Mouse (Mus musculus): ENCODE data around the gene Fa2h. TPM values are rescaled to one million over a fixed set of nuclear protein-coding genes. Genes with fewer than 3 reads are reported as not detected.
A peak's percentile ranks its signal among the peaks of the same experiment; 100 is the strongest.

Fa2h gene
- polyA plus RNA-seq (2015; fragmentation: Nextera tagmentation; extraction: Ambion mirVana), result 0.05 and 0.12 TPM in 2 replicates

GRCm38 (mm10) chr8:111393391-111394363 lies at the start of gene Fa2h:
Fa2h (minus strand) TSS chr8:111393824.
- H3K36me3 ChIP-seq (ENCODE audit: insufficient read depth, low read length), result no peaks in the 10 kb centered on the region
- H3K4me3 ChIP-seq (ENCODE audit: low read depth, low read length), result peak within 1 kb of the TSS; percentile 32
- H3K9ac ChIP-seq (replicated peaks; ENCODE audit: low read depth), result no peak within 1 kb of the TSS; the same call in 1 of the 2 replicates
- H3K9me3 ChIP-seq (ENCODE audit: low read length), result no peaks in the 10 kb centered on the region
- H3K4me2 ChIP-seq (replicated peaks; ENCODE audit: low read depth, low read length), result peak within 1 kb of the TSS; percentile 70
- peaks cover 7% of the 10 kb centered on the region; the same call in 1 of the 2 replicates for H3K27me3 ChIP-seq (replicated peaks; ENCODE audit: insufficient read depth, low read length)
- DNase-seq (ENCODE audit: low spot score), result peak; percentile 89
- ATAC-seq, result peak; percentile 99
- under 1% methylated on average over 65 of the region's 71 CpGs for WGBS
- TF ChIP-seq EP300 (IDR thresholded peaks at IDR 0.05) (no peak), CTCF (IDR thresholded peaks at IDR 0.05) (peak; percentile 52)
- H3K4me1 ChIP-seq (ENCODE audit: insufficient read depth, low read depth, low read length), result no peaks in the 10 kb centered on the region
- H3K27ac ChIP-seq (ENCODE audit: low read length), result no peak within 1 kb of the TSS

DNA sequence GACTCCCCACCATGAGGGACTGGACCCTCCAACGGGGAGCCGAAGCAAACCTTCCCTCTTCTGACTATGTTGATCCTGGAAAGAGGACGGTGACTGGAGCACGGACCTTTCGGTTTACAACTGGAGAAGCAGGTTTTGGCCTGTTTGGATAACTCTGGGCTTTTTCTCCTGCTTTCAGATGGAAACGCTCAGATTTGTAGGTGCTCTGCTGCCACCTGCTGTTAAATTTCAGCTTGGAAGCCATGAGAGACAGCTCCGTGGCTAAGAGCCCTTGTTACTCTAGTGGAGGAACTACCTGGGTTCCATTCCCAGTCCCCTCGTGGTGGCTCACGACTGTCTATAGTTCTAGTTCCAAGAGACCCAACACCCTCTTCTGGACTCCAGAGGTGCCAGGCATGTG lies 45.6 kb upstream of the Fa2h start:
- Histone ChIP-seq H3K27ac (ENCODE audit: low read length) (no peak overlapping the region), H3K9ac (replicated peaks; ENCODE audit: low read depth) (no peak overlapping the region), H3K9me3 (ENCODE audit: low read length) (no peaks in the 10 kb centered on the region), H3K4me1 (ENCODE audit: insufficient read depth, low read depth, low read length) (no peaks in the 10 kb centered on the region), H3K4me2 (replicated peaks; ENCODE audit: low read depth, low read length) (no peak overlapping the region), H3K4me3 (ENCODE audit: low read depth, low read length) (no peak overlapping the region), H3K27me3 (replicated peaks; ENCODE audit: insufficient read depth, low read length) (no peaks in the 10 kb centered on the region), H3K36me3 (ENCODE audit: insufficient read depth, low read length) (no peaks in the 10 kb centered on the region)
- peak; percentile 35; the same call in 1 of the 2 replicates for ATAC-seq
- no peak for TF ChIP-seq EP300 (IDR thresholded peaks at IDR 0.05)
- TF ChIP-seq CTCF (IDR thresholded peaks at IDR 0.05), result peak; percentile 79
- peak; percentile 85 for DNase-seq (ENCODE audit: low spot score)
- WGBS, result 13% methylated on average over 9 of the region's 9 CpGs

- DNase-seq (ENCODE audit: low spot score) (peak; percentile 6), ATAC-seq (no peak)
- no peaks in the 10 kb centered on the region for H3K27me3 ChIP-seq (replicated peaks; ENCODE audit: insufficient read depth, low read length)
- no peak overlapping the region for H3K9ac ChIP-seq (replicated peaks; ENCODE audit: low read depth)
- no peaks in the 10 kb centered on the region for H3K4me1 ChIP-seq (ENCODE audit: insufficient read depth, low read depth, low read length)
- H3K4me2 ChIP-seq (replicated peaks; ENCODE audit: low read depth, low read length), result no peak overlapping the region
- WGBS, result 56% methylated on average over 11 of the region's 11 CpGs
- TF ChIP-seq EP300 (IDR thresholded peaks at IDR 0.05) (peak; percentile 37; the same call in 1 of the 2 replicates), CTCF (IDR thresholded peaks at IDR 0.05) (no peak)
- H3K4me3 ChIP-seq (ENCODE audit: low read depth, low read length), result no peak overlapping the region
- H3K9me3 ChIP-seq (ENCODE audit: low read length), result no peaks in the 10 kb centered on the region
- H3K36me3 ChIP-seq (ENCODE audit: insufficient read depth, low read length), result no peaks in the 10 kb centered on the region
- H3K27ac ChIP-seq (ENCODE audit: low read length), result no peak overlapping the region
Measured at GRCm38 (mm10) chr8:111435071-111435828, 41.6 kb upstream of the Fa2h start.

- H3K4me3 ChIP-seq (ENCODE audit: low read depth, low read length), result no peak overlapping the region
Measured at GRCm38 (mm10) chr8:111424646-111425045, 31.0 kb upstream of the Fa2h start.

DNA sequence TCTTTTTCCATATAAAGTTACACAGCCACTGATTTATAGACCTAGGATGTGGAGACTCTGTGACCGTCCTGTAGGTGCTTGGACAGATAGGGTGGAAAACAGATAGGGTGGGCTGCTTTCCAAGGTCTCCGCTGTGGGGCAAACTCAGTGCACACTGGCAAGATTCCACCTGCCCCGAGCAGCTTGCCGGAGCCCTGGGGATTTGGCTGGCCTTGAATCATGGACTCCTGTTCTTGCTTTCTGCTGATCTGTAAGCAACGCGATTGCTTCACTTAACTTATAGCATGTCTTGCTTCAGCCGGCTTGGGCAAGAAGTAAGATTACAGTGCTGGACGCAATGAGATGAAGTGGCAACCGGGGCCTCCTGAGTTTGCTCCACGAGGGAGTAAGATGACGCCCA lies 30.6 kb upstream of the Fa2h start:
- DNase-seq (ENCODE audit: low spot score) (no peak), ATAC-seq (no peak)
- TF ChIP-seq CTCF (IDR thresholded peaks at IDR 0.05) (no peak), EP300 (IDR thresholded peaks at IDR 0.05) (no peak)
- no peak overlapping the region for H3K4me2 ChIP-seq (replicated peaks; ENCODE audit: low read depth, low read length)
- no peaks in the 10 kb centered on the region for H3K4me1 ChIP-seq (ENCODE audit: insufficient read depth, low read depth, low read length)
- H3K27ac ChIP-seq (ENCODE audit: low read length), result no peak overlapping the region
- H3K9me3 ChIP-seq (ENCODE audit: low read length), result no peaks in the 10 kb centered on the region
- no peak overlapping the region for H3K9ac ChIP-seq (replicated peaks; ENCODE audit: low read depth)
- WGBS, result 72% methylated on average over 11 of the region's 11 CpGs
- no peaks in the 10 kb centered on the region for H3K36me3 ChIP-seq (ENCODE audit: insufficient read depth, low read length)
- no peaks in the 10 kb centered on the region for H3K27me3 ChIP-seq (replicated peaks; ENCODE audit: insufficient read depth, low read length)
- H3K4me3 ChIP-seq (ENCODE audit: low read depth, low read length), result no peak overlapping the region

More at GRCm38 (mm10) chr8:111424646-111425045, 31.0 kb upstream of the Fa2h start:
- Histone ChIP-seq H3K4me2 (replicated peaks; ENCODE audit: low read depth, low read length) (no peak overlapping the region), H3K9me3 (ENCODE audit: low read length) (no peaks in the 10 kb centered on the region), H3K27me3 (replicated peaks; ENCODE audit: insufficient read depth, low read length) (no peaks in the 10 kb centered on the region), H3K36me3 (ENCODE audit: insufficient read depth, low read length) (no peaks in the 10 kb centered on the region), H3K9ac (replicated peaks; ENCODE audit: low read depth) (no peak overlapping the region), H3K4me1 (ENCODE audit: insufficient read depth, low read depth, low read length) (no peaks in the 10 kb centered on the region), H3K27ac (ENCODE audit: low read length) (no peak overlapping the region)
- DNase-seq (ENCODE audit: low spot score) (no peak), ATAC-seq (no peak)
- no peak for TF ChIP-seq CTCF (IDR thresholded peaks at IDR 0.05)
- no peak for TF ChIP-seq EP300 (IDR thresholded peaks at IDR 0.05)
- WGBS, result 92% methylated on average over 9 of the region's 9 CpGs

- 57% methylated on average over 2 of the region's 2 CpGs for WGBS
- Histone ChIP-seq H3K9me3 (ENCODE audit: low read length) (no peaks in the 10 kb centered on the region), H3K36me3 (ENCODE audit: insufficient read depth, low read length) (no peaks in the 10 kb centered on the region), H3K4me2 (replicated peaks; ENCODE audit: low read depth, low read length) (no peak overlapping the region), H3K9ac (replicated peaks; ENCODE audit: low read depth) (no peak overlapping the region), H3K4me3 (ENCODE audit: low read depth, low read length) (no peak overlapping the region), H3K4me1 (ENCODE audit: insufficient read depth, low read depth, low read length) (no peaks in the 10 kb centered on the region), H3K27ac (ENCODE audit: low read length) (no peak overlapping the region), H3K27me3 (replicated peaks; ENCODE audit: insufficient read depth, low read length) (no peaks in the 10 kb centered on the region)
- no peak for DNase-seq (ENCODE audit: low spot score)
- no peak for ATAC-seq
- no peak for TF ChIP-seq EP300 (IDR thresholded peaks at IDR 0.05)
- TF ChIP-seq CTCF (IDR thresholded peaks at IDR 0.05), result no peak
Measured at GRCm38 (mm10) chr8:111422614-111423013, 29.0 kb upstream of the Fa2h start.
